8 mouse cellular contexts compared by ENCODE assay signal in genomic region chr10:76031511-76032401, GRCm38 (mm10). TPM values are rescaled to one million over a fixed set of nuclear protein-coding genes. Genes with fewer than 3 reads are reported as not detected.
A peak's percentile ranks its signal among the peaks of the same experiment; 100 is the strongest.
DNase-seq lines count a peak whose midpoint lies in the region; ATAC-seq and TF ChIP-seq lines count a peak whose summit lies in the region.

No protein-coding gene starts in this region.

- H3K27me3 ChIP-seq in thymus, adult 2 months (ENCODE audit: control insufficient read depth, insufficient read depth, low read length): no peaks in the 10 kb centered on the region
- H3K27me3 ChIP-seq in hindbrain, embryonic 14.5 days (ENCODE audit: control insufficient read depth, insufficient read depth, low read length): no peaks in the 10 kb centered on the region

- ATAC-seq in hindbrain, embryonic 14.5 days (ENCODE audit: low FRiP score): peak; percentile 74
- no peak for ATAC-seq in CD4-positive, CD25-positive, alpha-beta regulatory T cell, adult 4 months

- H3K9ac ChIP-seq in hindbrain, embryonic 14.5 days: peak overlapping the region; percentile 91

- peaks cover 8% of the 10 kb centered on the region for H3K4me1 ChIP-seq in thymus, adult 2 months (replicated peaks; ENCODE audit: control insufficient read depth, insufficient read depth, low read length)
- peaks cover 7% of the 10 kb centered on the region for H3K4me1 ChIP-seq in hindbrain, embryonic 14.5 days (replicated peaks; ENCODE audit: control insufficient read depth, insufficient read depth, low read length)

- 50% methylated on average over 14 of the region's 14 CpGs for WGBS in thymus, adult 2 months
- 57% methylated on average over 14 of the region's 14 CpGs for WGBS in hindbrain, embryonic 14.5 days

- H3K4me3 ChIP-seq in gastrocnemius, adult 2 months: peak overlapping the region; percentile 91
- H3K4me3 ChIP-seq in thymus, adult 2 months (ENCODE audit: control insufficient read depth, insufficient read depth, low read length): peak overlapping the region; percentile 73
- H3K4me3 ChIP-seq in hindbrain, embryonic 14.5 days (replicated peaks; ENCODE audit: low read length): peak overlapping the region; percentile 89

- H3K4me2 ChIP-seq in hindbrain, embryonic 14.5 days (replicated peaks): peak overlapping the region; percentile 63

- H3K27ac ChIP-seq in gastrocnemius, adult 2 months: peak overlapping the region; percentile 92
- no peak overlapping the region for H3K27ac ChIP-seq in thymus, adult 2 months (ENCODE audit: control insufficient read depth, insufficient read depth, low read length)
- peak overlapping the region; percentile 62 for H3K27ac ChIP-seq in hindbrain, embryonic 14.5 days

- no peaks in the 10 kb centered on the region for H3K9me3 ChIP-seq in hindbrain, embryonic 14.5 days (ENCODE audit: control insufficient read depth, low read length)

- no peak for TF ChIP-seq POLR2A in thymus, adult 2 months (IDR thresholded peaks at IDR 0.05; ENCODE audit: control insufficient read depth, extremely low read depth, insufficient read depth, low read length, poor library complexity)

- no peak for DNase-seq in gastrocnemius, adult 2 months
- DNase-seq in gastrocnemius, postnatal 10 days: no peak
- no peak for DNase-seq in thymus, adult 2 months
- no peak for DNase-seq in thymus, postnatal 25 days
- no peak for DNase-seq in hindbrain, embryonic 14.5 days (ENCODE audit: low spot score)
- peak; percentile 3 for DNase-seq in lung, postnatal 25 days (ENCODE audit: low spot score)
- no peak for DNase-seq in left cerebral cortex, adult 9 months (ENCODE audit: low spot score in 2 of 2)

- intact Hi-C loops in gastrocnemius, adult 2 months (cut with DNase I): no loop called here

- no peaks in the 10 kb centered on the region for H3K36me3 ChIP-seq in thymus, adult 2 months (ENCODE audit: control insufficient read depth, insufficient read depth, low read length)
- no peaks in the 10 kb centered on the region for H3K36me3 ChIP-seq in hindbrain, embryonic 14.5 days (replicated peaks; ENCODE audit: control insufficient read depth, insufficient read depth)

- TF ChIP-seq CTCF in gastrocnemius, adult 2 months (IDR thresholded peaks at IDR 0.05): no peak
- no peak for TF ChIP-seq CTCF in thymus, adult 2 months (IDR thresholded peaks at IDR 0.05; ENCODE audit: borderline replicate concordance, control insufficient read depth, extremely low read depth, insufficient read depth, low read length, poor library complexity)

RNA-seq across cellular contexts. Expression of gene Zfp280b, which starts 0.7 kb away (rescaled TPM):
- total RNA-seq in gastrocnemius, adult 2 months (2021): 10 to 100 TPM in 1 of 2 experiments, 1 to 10 TPM in 1; 9.5 to 10.3 TPM
- 10 to 100 TPM in 1 of 2 experiments, 1 to 10 TPM in 1; 9.5 to 10.3 TPM for total RNA-seq in gastrocnemius, postnatal 10 days (2021)
- polyA plus RNA-seq in thymus, adult 2 months (2012; rRNA removed): 14.5 and 18.0 TPM in 2 replicates
- 11.2 and 11.9 TPM in 2 replicates for polyA plus RNA-seq in hindbrain, embryonic 14.5 days (2014; fragmentation: Nextera tagmentation; extraction: Ambion mirVana)
- polyA plus RNA-seq in CD4-positive, CD25-positive, alpha-beta regulatory T cell, adult 4 months (2017; shearing (Covaris generic)): 1 to 10 TPM; 9.6 to 9.7 TPM
